Mouse (Mus musculus) midbrain, postnatal 0 days (tissue): ENCODE results near the gene Phactr2. TPM values are rescaled to one million over a fixed set of nuclear protein-coding genes. Genes with fewer than 3 reads are reported as not detected.

ENCODE experiments used
- ATAC-seq: fragments of 200-750 bp; cut with Nextera tagmentation; 2 replicates; pipeline ENCODE4 v1.8.0; 2017; ENCODE audit warnings: moderate number of reproducible peaks, mild to moderate bottlenecking, moderate TSS enrichment, moderate library complexity; ENCODE audit not compliant: low FRiP score
- DNase-seq: peaks from one replicate; pipeline ENCODE4 v3.0.0-alpha.2; 2015; ENCODE audit warnings: low spot score
- H3K27ac ChIP-seq: fragments of 300-500 bp; sonication (generic); 2 replicates; pipeline ENCODE4 v1.5.1; 2014; ENCODE audit warnings: low read depth, mild to moderate bottlenecking, low read length, mixed read lengths
- H3K27me3 ChIP-seq: fragments of 300-500 bp; sonication (generic); 2 replicates; pipeline ENCODE4 v1.6.1; 2014; ENCODE audit warnings: low read length, control low read depth, mixed read lengths; ENCODE audit not compliant: insufficient read depth
- H3K36me3 ChIP-seq: fragments of 300-500 bp; sonication (generic); 2 replicates; pipeline ENCODE4 v1.6.1; 2014; ENCODE audit warnings: low read length, control low read depth, mixed read lengths; ENCODE audit not compliant: insufficient read depth
- H3K4me1 ChIP-seq: fragments of 300-500 bp; sonication (generic); 2 replicates; pipeline ENCODE4 v1.6.1; 2014; ENCODE audit warnings: mild to moderate bottlenecking, control low read depth, antibody characterized with exemption, low read length, mixed read lengths; ENCODE audit not compliant: insufficient read depth
- H3K4me2 ChIP-seq: fragments of 300-500 bp; sonication (generic); 2 replicates; pipeline ENCODE4 v1.6.1; 2014; ENCODE audit warnings: low read depth, mild to moderate bottlenecking, low read length, mixed read lengths; ENCODE audit not compliant: poor library complexity, severe bottlenecking
- H3K4me3 ChIP-seq: fragments of 300-500 bp; sonication (generic); 2 replicates; pipeline ENCODE4 v1.5.1; 2014; ENCODE audit warnings: low read depth, mild to moderate bottlenecking, low read length, moderate library complexity
- H3K9ac ChIP-seq: fragments of 300-500 bp; sonication (generic); replicated peaks from 2 replicates; pipeline ENCODE4 v1.6.1; 2014; ENCODE audit warnings: mild to moderate bottlenecking, low read length, moderate library complexity, mixed read lengths; ENCODE audit not compliant: poor library complexity, severe bottlenecking
- H3K9me3 ChIP-seq: fragments of 300-500 bp; sonication (generic); 2 replicates; pipeline ENCODE4 v1.6.1; 2016; ENCODE audit warnings: low read length, control low read depth
- CTCF ChIP-seq: IDR thresholded peaks from 2 replicates; pipeline ENCODE4 v1.5.1; 2016; ENCODE audit warnings: antibody characterized with exemption, mild to moderate bottlenecking
- WGBS: fragments of 180-500 bp; shearing (Covaris S2); extraction: QIAGEN DNeasy Blood & Tissue Kit; methylation state at CpG from one replicate; pipeline ENCODE4 v1.1.7; 2014; 5-methylcytosine and 5-hydroxymethylcytosine counted together
- polyA plus RNA-seq: library from polyadenylated mRNA; unstranded; fragments of >200 nt; fragmentation: Nextera tagmentation; extraction: Ambion mirVana; gene quantifications from 2 replicates; pipeline ENCODE4 v1.2.1, GENCODE M21; 2015
- total RNA-seq: library from RNA; depleted of rRNA; stranded (reverse); fragments of >200 nt; gene quantifications from 2 replicates; pipeline ENCODE4 v1.2.3, GENCODE M21; 2014

The Phactr2 gene
- total and polyA plus RNA-seq, 2 experiments from 2014 or later, result 8.4 to 9.0 TPM

DNA sequence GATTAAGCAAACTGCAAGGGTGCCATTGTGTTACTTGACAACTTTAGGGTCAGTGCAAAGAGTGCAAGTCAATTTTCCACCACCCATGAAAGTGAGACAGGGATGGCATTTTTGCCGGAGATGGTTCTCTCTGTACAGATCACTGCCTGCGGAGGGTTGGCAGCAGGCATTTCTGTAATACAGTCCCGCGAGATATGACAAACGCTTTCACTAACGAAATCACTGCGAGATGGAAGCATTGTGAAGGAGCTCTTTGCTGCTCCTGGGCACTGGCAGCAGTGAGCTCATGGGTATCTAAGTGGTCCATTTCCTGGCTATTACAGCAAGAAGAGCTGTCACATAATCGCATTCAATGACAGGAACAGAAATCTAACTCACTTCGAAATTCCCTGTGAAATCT, 52.1 kb downstream of the Phactr2 start:
- no peak for TF ChIP-seq CTCF
- Histone ChIP-seq H3K4me1 (no peaks in the 10 kb centered on the region), H3K4me2 (no peak overlapping the region), H3K9ac (no peak overlapping the region), H3K9me3 (no peaks in the 10 kb centered on the region), H3K4me3 (no peak overlapping the region), H3K27me3 (no peaks in the 10 kb centered on the region), H3K36me3 (no peaks in the 10 kb centered on the region), H3K27ac (no peak overlapping the region)
- peak; percentile 22 for DNase-seq
- peak; percentile 45; the same call in 1 of the 2 replicates for ATAC-seq
- WGBS, result 63% methylated on average over 9 of the region's 9 CpGs

DNA sequence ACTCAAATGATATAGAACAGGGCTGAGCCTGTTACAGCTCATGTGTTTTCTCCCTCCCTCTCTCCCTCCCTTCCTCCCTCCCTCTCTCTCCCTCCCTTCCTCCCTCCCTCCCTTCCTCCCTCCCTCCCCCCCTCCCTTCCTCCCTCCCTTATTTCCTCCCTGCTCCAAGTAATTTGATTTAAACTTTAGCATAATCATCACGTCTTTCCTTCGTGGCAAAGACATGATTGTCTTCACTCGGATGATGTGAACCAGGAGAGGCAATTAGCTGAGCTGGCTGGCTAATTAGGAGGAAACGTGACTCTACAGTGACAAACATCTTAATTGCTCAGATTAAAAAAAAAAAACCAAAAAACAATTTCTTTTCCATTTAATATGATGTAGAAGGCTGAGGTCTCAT, 55.0 kb downstream of the Phactr2 start:
- Histone ChIP-seq H3K4me1 (0 out of 2 replicates have a peak, but pooled peaks cover 3% of the 10 kb centered on the region), H3K27ac (no peak overlapping the region), H3K4me2 (no peak overlapping the region), H3K27me3 (no peaks in the 10 kb centered on the region), H3K9me3 (no peaks in the 10 kb centered on the region), H3K4me3 (no peak overlapping the region), H3K9ac (no peak overlapping the region), H3K36me3 (no peaks in the 10 kb centered on the region)
- WGBS, result 53% methylated on average over 4 of the region's 4 CpGs
- TF ChIP-seq CTCF, result no peak
- ATAC-seq (no peak), DNase-seq (no peak)

DNA sequence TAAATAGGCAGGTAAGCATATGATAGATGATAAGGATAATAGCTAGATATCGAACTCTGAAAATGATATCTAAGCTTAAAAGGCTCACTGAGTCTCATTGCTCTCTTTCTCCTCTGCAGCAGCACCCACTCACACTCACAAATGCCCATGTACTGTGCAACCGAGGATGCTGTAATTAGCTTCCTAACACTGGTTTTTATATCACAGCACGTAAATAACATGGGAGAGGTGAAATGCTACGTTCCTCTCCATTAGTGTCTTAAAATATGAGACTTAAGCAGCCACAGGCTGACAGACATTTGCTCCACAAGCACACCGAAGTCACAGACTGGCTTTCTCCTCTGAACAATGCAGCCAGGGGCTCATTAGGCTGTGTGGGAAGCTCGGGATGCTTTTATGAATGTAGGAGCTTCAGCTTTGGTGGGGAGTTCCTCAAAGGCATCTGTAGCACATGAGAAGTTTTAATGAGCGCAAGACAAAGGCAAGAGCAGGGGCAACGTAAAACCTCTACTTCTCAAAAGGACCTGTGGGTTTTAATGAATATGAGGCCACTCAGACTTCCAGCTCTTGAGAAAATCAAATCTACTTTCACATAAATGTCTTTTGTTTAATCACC, 58.6 kb downstream of the Phactr2 start:
- no peak overlapping the region for H3K4me3 ChIP-seq
- DNase-seq (no peak), ATAC-seq (no peak; the same call in 1 of the 2 replicates)
- H3K9me3 ChIP-seq, result no peaks in the 10 kb centered on the region
- no peaks in the 10 kb centered on the region for H3K36me3 ChIP-seq
- no peaks in the 10 kb centered on the region for H3K27me3 ChIP-seq
- 0 out of 2 replicates have a peak overlapping the region, but pooled peaks have one; percentile 7 for H3K27ac ChIP-seq
- no peak for TF ChIP-seq CTCF
- H3K4me1 ChIP-seq, result 0 out of 2 replicates have a peak, but pooled peaks cover 3% of the 10 kb centered on the region
- H3K4me2 ChIP-seq, result no peak overlapping the region
- no peak overlapping the region for H3K9ac ChIP-seq
- WGBS, result 43% methylated on average over 8 of the region's 8 CpGs

DNA sequence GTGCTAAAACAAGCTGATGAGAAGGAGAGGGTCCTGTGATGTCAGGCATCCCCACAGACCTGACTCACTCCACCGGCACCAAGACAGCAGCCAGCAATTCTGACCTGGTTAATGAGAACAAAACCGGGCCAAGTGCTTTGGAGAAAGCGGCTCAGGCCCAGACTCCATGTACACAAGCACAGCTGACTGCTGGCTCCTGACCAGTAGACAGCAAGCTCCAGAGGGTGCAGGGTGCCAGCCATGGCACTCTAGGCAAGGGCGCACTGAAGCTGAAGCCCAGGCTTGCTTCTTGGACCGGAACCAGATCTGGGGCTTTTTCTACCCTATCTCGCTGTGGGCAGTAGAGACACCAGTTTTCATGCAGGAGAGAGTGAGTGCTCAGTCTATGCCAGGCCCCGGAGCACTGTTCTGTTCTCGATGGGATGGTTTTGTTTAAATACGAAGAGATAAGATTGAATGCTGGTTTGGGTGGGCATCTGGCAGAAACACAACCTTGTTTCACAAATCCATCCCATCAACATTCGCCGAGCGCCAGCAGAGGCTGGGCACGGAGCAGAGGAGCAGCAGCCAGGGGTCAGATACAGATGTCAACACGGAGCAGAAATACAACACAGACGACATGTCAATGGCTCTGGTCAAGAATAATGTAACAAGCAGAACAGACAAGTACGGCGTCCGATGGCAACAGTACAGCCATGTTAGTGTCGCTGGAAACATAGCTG, 61.8 kb downstream of the Phactr2 start:
- DNase-seq (peak; percentile 66), ATAC-seq (no peak)
- Histone ChIP-seq H3K9me3 (no peaks in the 10 kb centered on the region), H3K4me2 (no peak overlapping the region), H3K27ac (no peak overlapping the region), H3K27me3 (no peaks in the 10 kb centered on the region), H3K36me3 (no peaks in the 10 kb centered on the region), H3K4me3 (no peak overlapping the region), H3K4me1 (0 out of 2 replicates have a peak, but pooled peaks cover 3% of the 10 kb centered on the region), H3K9ac (no peak overlapping the region)
- no peak for TF ChIP-seq CTCF
- 80% methylated on average over 19 of the region's 19 CpGs for WGBS

DNA sequence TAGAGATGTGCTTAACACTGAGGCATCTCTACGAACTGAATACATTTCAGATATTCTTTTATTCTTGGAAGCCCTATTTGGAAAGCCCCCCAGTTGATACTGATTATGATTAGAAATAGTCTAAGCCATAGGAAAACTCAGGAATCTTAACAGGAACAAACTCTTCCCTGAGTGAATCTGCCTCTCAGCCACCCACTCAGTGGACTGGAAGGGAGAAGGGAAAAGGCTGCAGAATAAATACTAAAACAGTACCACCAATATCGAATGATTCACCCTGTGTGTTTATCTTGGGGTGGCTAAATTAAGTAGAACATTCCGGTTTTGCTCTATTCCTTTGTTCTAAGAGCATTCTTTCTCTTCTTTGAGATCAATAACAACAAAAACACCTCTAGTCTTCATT, 63.2 kb downstream of the Phactr2 start:
- Histone ChIP-seq H3K4me1 (0 out of 2 replicates have a peak, but pooled peaks cover 3% of the 10 kb centered on the region), H3K9me3 (no peaks in the 10 kb centered on the region), H3K4me3 (no peak overlapping the region), H3K27ac (no peak overlapping the region), H3K9ac (no peak overlapping the region), H3K36me3 (no peaks in the 10 kb centered on the region), H3K4me2 (no peak overlapping the region), H3K27me3 (no peaks in the 10 kb centered on the region)
- 90% methylated on average over 3 of the region's 3 CpGs for WGBS
- DNase-seq (no peak), ATAC-seq (no peak)
- TF ChIP-seq CTCF, result no peak

- Histone ChIP-seq H3K27ac (no peak overlapping the region), H3K36me3 (no peaks in the 10 kb centered on the region), H3K4me2 (no peak overlapping the region), H3K4me3 (no peak overlapping the region), H3K4me1 (no peaks in the 10 kb centered on the region), H3K9ac (no peak overlapping the region), H3K27me3 (no peaks in the 10 kb centered on the region), H3K9me3 (no peaks in the 10 kb centered on the region)
- ATAC-seq (no peak), DNase-seq (no peak)
- TF ChIP-seq CTCF, result no peak
- WGBS, result 73% methylated on average over 1 of the region's 1 CpGs
Observed at GRCm38 (mm10) chr10:13401971-13402370, 72.2 kb downstream of the Phactr2 start.
